Mouse (Mus musculus) effector memory CD4-positive, alpha-beta T cell, adult 5 months (primary cell): ENCODE measurements around the gene Kars. TPM values are rescaled to one million over a fixed set of nuclear protein-coding genes. Genes with fewer than 3 reads are reported as not detected.

Source experiments
- polyA plus RNA-seq: library from polyadenylated mRNA; unstranded; fragments of 100-300 nt; shearing (Covaris generic); gene quantifications from one replicate; pipeline ENCODE4 v1.2.1, GENCODE M21; 2017

Kars gene
- 73.6 TPM for polyA plus RNA-seq

GRCm38 (mm10) chr8:112010997-112011815 is at the start of gene Kars, which contains the start of gene Terf2ip:
Gene Kars (minus strand): TSS chr8:112011323.
Gene Terf2ip (plus strand): TSS chr8:112011398.

GRCm38 (mm10) chr8:112014936-112015335 is 3.8 kb upstream of the Kars start, which contains the start of gene Gm6793:
Gene Gm6793 (minus strand): TSS chr8:112015036.

GRCm38 (mm10) chr8:111992013-111992702 is 19.0 kb downstream of the Kars start, which contains the start of gene Adat1:
Gene Adat1 (minus strand): TSS chr8:111992302.

Other genes starting within 250 kb of the Kars start
- gene Cfdp1, start 157.0 kb downstream of the Kars start, polyA plus RNA-seq, result 53.4 TPM
- 1.4 TPM for gene Tmem170, start 134.6 kb downstream of the Kars start, polyA plus RNA-seq
- not detected for gene Chst5, start 100.9 kb downstream of the Kars start, polyA plus RNA-seq
- gene Tmem231, start 77.4 kb downstream of the Kars start, polyA plus RNA-seq, result 1.0 TPM
- 279 TPM for gene Gabarapl2, start 70.6 kb downstream of the Kars start, polyA plus RNA-seq
- 4.3 TPM for gene Adat1, start 19.0 kb downstream of the Kars start, polyA plus RNA-seq
- 16.3 TPM for gene Terf2ip, start 75 bp upstream of the Kars start, polyA plus RNA-seq
- 1.5 TPM for gene Gm6793, start 3.7 kb upstream of the Kars start, polyA plus RNA-seq